Mouse (Mus musculus) left cerebral cortex, adult 2 months (tissue): ENCODE measurements around the gene Cldn10. TPM values are rescaled to one million over a fixed set of nuclear protein-coding genes. Genes with fewer than 3 reads are reported as not detected.

Experiments
- DNase-seq, 2 experiments: peaks; one replicate each; pipeline ENCODE4 v3.0.0; 2021 to 2022; ENCODE audit warnings: low spot score in 2 of 2, mixed read lengths in 1 of 2; ENCODE audit errors: extremely low spot score in 1 of 2
- H3K27ac ChIP-seq: fragments of 200-600 bp; 2 replicates; pipeline ENCODE4 v1.8.1; 2022
- H3K4me3 ChIP-seq: fragments of 200-600 bp; 2 replicates; pipeline ENCODE4 v1.8.1; 2022
- CTCF ChIP-seq: fragments of 200-600 bp; IDR thresholded peaks from 2 replicates; pipeline ENCODE4 v1.8.1; 2022; ENCODE audit warnings: antibody characterized with exemption, mild to moderate bottlenecking, moderate library complexity
- intact Hi-C: fragments of 180-260 bp; cut with DNase I; formaldehyde crosslinking; loops from one replicate; pipeline ENCODE4 v1.15.1; 2025
- total RNA-seq, 2 experiments: library from RNA; stranded (reverse); gene quantifications; 2 replicates each; pipeline ENCODE4 v1.2.3; 2021

Gene Cldn10
- total RNA-seq, 2 experiments from 2014 or later: 25.8 to 25.9 TPM

DNA sequence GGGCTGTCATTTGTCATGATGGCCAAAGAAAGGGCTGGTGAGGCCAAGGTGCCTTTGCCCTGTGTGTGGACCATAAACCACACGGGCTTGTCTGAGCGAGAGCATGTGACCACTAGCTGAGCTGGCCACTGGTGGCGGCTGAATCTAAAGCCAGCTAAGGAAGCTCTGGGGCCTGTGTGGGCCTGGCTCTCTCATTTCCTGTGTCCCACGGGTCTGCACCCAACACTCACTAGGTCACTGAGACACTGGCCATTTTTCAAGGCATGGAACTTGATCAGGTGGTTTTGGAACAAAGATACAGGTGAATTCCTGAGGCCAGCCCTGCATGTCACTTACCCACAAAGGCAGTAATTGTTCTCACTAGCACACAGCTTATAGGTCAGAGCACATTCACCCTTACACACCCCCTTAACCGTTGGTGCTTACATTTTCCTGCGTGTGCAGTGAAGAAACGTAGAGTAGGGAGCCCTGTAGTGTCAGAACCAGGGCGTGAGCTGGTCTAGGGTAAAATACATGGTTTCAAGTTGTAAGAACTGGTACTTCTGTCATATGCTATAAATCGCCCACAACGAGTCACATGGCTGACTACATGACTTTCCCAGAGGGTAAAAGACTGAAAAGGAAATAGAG lies 87.2 kb downstream of the Cldn10 start:
- H3K4me3 ChIP-seq: no peak overlapping the region
- no peak overlapping the region for H3K27ac ChIP-seq
- TF ChIP-seq CTCF: no peak
- DNase-seq: no peak
- intact Hi-C loops: no loop called here

DNA sequence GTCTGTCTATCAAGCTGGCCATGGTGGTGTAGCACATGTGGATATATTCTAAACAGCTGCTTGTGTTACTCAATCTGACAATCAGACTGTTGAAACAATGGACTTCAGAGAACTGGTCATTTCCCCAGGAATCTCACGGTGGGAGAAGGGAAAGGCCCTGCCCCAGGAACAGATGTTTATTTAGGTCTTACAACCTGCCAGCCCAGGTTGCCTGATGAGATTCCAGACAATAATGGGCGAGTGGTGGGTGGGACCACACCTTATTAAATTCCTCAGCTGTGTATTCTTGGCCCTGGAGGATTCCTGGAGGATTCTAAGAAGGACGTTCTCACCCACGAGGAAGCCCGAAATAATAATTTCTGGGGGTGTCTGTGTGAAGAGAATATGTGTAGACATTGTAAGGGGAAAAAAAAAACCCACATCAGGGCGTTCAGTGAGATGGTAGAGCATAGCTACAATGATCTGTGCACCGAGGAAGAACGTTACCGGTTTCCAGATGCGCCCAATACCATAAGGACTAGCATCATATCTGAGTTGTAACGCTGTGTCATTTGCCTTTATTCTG lies 90.7 kb downstream of the Cldn10 start:
- Histone ChIP-seq H3K27ac (no peak overlapping the region), H3K4me3 (no peak overlapping the region)
- DNase-seq: no peak
- TF ChIP-seq CTCF: no peak
- intact Hi-C loops: no loop called here

DNA sequence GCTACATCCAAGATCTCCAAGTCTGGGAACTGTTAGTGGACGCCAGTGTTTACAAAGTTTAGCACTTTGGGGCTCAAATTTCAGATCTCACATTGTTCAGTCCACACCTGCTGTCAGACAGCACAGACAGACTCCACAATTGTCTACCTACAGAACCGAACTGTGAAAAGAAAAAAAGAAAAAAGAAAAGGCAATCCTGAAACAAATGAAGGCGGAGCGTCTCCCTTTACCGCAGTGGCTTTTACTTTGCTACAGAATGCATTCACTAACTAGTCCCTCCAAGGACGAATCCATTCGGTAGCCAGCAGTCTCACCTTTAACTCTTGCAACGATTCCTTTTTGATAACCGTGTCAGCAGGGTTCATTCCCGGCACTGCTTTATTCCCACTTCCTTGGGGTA lies 93.0 kb downstream of the Cldn10 start:
- intact Hi-C loops: no loop called here
- Histone ChIP-seq H3K4me3 (no peak overlapping the region), H3K27ac (no peak overlapping the region)
- no peak for DNase-seq
- no peak for TF ChIP-seq CTCF

DNA sequence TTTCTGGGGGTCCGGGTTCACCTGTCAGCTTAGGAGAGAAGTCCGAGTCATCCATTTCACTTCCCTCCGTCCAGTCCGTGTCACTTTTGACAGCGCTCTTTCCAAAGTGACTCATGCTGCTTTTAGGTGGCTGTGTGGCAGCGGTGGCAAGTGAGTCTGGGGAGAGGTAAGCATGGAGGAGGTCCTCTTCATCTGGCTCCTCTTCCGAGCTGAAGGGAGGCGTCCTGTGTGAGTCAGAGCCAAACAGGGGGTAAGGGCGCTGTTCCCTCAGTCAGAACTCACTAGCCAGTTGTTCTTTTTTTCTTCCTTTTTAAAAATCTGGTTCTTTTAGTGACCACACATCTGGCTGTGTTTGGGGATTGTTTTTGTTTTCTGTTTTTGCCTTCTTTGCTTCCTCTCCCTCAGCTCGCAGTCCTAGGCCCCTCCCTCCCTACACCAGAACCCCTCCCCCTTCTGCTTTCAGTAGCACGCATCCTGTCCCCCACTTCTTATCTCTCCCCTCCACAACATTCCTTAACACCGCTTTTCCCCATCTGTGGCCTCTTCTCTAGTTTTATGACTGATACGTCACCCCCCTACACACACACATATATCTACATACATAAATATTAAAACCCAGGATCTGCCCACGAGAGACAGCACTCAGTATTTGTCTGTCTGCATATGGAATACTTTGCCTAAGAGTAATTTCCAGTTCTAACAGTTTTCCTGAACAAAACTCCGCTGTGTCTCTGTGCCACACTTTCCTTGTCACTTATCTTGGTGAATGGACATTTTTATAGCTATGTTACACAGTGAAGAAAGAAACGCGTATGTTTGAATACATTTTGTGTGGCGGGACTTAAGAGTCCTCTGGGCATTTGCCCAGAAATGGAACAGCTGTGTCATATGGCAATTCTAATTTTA lies 95.9 kb downstream of the Cldn10 start:
- H3K27ac ChIP-seq: no peak overlapping the region
- no peak for TF ChIP-seq CTCF
- intact Hi-C loops: no loop called here
- H3K4me3 ChIP-seq: no peak overlapping the region
- no peak for DNase-seq

DNA sequence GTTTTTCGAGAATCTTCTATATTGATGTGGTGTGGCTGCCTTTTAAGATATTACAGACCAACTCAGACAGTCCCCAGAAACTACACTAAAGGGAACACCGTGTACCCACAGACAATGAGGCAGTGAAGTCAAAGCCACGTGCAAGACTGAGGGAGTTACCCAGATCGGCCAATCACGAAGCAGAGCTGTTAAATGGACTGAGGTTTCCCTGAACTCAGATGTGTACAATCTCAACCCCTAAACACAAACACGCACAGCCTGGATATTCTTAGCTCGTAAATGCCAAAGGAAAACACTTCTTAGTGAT lies 96.5 kb downstream of the Cldn10 start:
- TF ChIP-seq CTCF: no peak

DNA sequence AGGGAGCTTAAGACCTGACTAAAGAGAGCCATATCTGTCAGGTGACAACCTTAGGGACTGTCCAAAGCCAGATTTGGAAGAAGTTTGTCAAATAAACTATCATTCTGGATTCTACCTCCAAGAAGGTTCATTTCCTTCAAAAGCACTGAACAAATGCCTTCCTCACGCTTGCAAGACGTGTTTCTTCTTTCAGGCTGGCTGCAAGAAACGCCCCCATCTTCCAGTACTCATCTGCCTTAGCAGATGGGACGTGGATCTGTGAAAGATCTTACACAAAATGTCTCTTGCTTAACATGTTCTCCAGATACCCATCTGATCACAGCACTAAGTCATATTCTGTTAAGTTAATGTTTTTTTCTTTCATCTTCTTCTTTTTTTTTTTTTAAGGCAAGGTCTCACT lies 102.4 kb downstream of the Cldn10 start:
- TF ChIP-seq CTCF: no peak
- peak; percentile 41 to 47 for DNase-seq
- intact Hi-C loops: loop anchor here (5.0 kb wide), 1 partner anchor 68 kb away; no protein-coding TSS in a partner anchor

More for the DNA sequence above, 96.5 kb downstream of the Cldn10 start:
- intact Hi-C loops: no loop called here
- H3K4me3 ChIP-seq: no peak overlapping the region
- DNase-seq: no peak
- H3K27ac ChIP-seq: no peak overlapping the region

DNA sequence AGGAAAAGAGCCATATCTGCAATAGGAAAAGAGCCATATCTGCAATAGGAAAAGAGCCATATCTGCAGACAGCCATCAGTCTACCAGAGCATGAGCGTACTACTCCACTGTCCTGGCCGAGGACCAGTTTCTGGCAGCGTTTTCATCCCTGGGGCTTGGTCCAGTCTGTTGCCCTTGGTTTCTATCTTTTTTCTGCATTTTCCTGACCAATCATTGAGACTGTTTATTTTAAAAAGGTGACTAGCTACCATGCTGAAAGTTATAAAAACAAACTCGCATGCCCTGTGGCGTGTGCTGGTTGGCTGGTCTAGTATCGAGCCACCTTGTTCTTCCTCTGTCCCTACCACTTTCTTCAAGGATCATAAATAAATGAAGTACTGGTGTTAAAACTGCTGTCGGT lies 107.5 kb downstream of the Cldn10 start:
- Histone ChIP-seq H3K27ac (no peak overlapping the region), H3K4me3 (no peak overlapping the region)
- intact Hi-C loops: no loop called here
- DNase-seq: no peak
- no peak for TF ChIP-seq CTCF

More for the DNA sequence above, 102.4 kb downstream of the Cldn10 start:
- Histone ChIP-seq H3K4me3 (no peak overlapping the region), H3K27ac (peak overlapping the region; percentile 53)

DNA sequence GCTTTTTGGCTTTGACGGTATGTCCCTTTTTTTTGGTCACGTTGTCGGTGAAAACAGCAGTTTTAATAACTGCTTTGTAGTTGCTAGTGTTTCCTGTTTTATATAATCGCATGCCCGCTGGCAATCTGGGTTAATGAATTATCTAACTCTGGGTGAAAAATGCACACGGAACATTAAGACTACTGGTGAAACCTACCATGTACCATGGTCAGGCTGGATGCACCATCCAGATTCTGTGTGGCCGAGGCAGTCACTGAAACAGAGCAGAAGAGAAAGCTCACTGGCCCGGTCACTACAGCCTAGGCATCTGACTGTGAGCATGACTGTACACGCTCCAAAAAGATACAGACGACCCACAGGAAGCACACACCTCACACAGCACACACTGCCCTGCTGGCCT lies 107.9 kb downstream of the Cldn10 start:
- Histone ChIP-seq H3K4me3 (no peak overlapping the region), H3K27ac (no peak overlapping the region)
- no peak for DNase-seq
- no peak for TF ChIP-seq CTCF
- intact Hi-C loops: no loop called here

DNA sequence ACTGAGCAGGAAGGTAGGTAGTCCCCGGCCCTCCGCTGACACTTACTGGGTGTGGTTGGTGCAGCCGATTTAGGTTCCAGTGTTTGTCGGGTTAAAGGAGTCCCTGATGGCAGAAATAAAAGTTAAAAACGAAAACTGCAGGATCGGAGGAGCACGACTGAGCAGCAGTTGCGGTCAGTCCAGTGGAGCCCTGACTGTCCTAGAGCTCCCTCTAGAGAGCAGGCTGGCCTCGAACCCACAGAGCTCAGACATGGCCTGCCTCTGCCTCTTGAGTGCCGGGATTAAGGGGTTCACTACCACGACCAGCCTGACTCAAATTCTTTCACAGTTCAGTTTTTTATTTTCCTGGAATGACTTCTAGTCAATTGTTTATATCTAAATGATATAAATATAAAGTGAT lies 112.2 kb downstream of the Cldn10 start:
- peak; percentile 42 for TF ChIP-seq CTCF
- no peak for DNase-seq
- no peak overlapping the region for H3K4me3 ChIP-seq
- intact Hi-C loops: no loop called here
- H3K27ac ChIP-seq: no peak overlapping the region

DNA sequence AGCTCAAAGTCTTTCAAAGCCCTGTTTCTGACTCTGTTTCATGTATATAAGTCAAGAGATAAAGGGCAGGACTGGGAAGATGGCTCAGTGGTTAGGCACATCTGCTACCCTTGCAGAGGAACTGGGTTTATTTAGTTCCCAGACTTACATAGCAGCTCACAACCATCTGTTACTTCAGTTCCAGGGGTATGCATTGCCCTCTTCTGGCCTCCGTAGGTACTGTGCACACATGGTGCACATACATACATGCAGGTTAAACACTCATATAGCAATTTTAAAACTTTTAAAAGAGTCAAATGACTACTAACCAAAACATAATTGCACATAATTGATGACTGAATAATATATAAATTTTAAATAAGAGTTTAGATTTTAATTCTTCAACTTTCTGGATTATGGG lies 113.2 kb downstream of the Cldn10 start:
- intact Hi-C loops: no loop called here
- no peak overlapping the region for H3K27ac ChIP-seq
- no peak; the same call in 1 of the 2 replicates for TF ChIP-seq CTCF
- DNase-seq: no peak
- H3K4me3 ChIP-seq: no peak overlapping the region

DNA sequence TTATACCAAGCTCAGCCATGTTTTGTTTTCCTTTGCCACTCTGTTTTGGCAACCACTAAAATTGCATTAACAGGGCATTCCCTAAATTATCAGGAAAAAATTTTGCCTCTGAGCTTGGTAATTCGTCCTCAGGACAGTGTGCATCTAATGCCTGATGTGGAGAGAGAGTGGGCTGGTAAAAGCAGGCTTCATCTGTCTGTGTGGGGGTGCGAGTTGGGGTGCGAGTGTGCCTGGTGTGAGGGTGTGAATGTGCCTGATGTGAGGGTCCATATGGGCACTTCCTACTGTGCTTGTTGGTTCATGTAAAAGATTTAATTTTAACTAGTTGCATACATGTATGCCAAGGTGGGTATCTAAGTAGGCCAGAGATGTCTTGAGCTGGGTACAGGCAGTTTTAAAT lies 115.7 kb downstream of the Cldn10 start:
- TF ChIP-seq CTCF: no peak
- no peak for DNase-seq
- no peak overlapping the region for H3K4me3 ChIP-seq
- H3K27ac ChIP-seq: no peak overlapping the region
- intact Hi-C loops: no loop called here

DNA sequence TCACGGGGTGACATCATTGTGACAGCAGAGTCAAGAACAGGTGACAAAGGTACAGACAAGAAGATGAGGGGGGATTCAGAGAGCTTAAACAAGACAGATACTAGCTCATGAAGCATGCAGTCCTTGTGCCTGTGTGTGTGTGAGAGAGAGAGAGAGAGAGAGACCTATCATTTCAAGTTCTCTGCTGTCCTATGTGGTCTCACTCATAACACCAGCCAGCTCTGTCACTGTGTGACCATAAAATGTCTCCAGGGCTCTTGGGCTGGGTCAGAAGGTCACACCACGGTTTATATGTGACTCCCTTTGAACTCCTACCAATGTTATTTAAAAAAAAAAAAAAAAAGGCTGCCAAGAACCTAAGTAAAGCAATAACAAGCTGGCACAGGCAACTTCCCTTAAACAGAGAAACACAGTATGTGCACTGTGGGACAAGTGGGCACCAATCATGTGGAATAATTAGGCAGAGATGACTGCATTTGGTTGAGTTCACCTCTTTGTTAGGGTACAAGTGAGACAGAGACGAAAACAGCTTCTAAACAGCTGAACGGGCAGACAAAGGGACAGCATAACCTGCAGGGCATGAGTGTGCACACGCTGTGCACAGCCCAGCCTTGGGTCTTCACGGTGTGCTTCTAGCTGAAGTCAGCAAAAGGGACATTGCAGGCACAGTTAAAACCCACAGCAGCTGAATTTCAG lies 116.3 kb downstream of the Cldn10 start:
- intact Hi-C loops: no loop called here
- no peak for TF ChIP-seq CTCF
- H3K4me3 ChIP-seq: no peak overlapping the region
- peak overlapping the region; percentile 47; the same call in 1 of the 2 replicates for H3K27ac ChIP-seq
- no peak for DNase-seq
